Mouse (Mus musculus): ENCODE results near the gene Tmem127.

DNA sequence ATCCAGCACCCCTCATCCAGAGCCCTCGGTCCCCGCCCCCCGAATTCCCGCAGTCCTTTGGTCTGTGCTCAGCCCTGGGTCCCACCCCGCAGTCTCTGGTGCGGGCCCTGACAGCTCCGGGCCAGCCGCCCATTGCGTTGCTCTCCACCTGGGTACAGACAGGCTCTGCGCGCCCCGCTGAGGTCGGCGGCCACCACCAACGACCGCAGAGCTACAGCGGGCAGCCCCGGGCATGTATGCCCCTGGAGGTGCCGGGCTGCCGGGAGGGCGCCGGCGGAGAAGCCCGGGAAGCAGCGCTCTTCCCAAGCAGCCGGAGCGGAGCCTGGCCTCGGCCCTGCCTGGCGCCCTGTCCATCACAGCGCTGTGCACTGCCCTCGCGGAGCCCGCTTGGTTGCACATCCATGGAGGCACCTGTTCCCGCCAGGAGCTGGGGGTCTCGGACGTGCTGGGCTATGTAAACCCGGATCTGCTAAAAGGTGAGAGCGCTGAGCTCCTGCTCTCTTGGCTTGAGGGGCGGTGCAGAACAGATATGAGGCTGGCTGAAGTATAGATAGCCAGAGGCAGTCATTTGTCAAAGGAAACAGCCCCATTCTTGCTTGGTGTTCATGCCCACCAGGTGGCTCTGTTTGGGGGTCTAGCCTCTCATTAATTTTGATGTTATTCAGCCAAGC, 761 bp downstream of the Tmem127 start:
- TF ChIP-seq CTCF (IDR thresholded peaks at IDR 0.05; ENCODE audit: borderline replicate concordance, extremely low read depth, insufficient read depth, insufficient read length) (peak; percentile 48; the same call in 1 of the 2 replicates), POLR2A (IDR thresholded peaks at IDR 0.05; ENCODE audit: borderline replicate concordance, extremely low read depth, insufficient read depth, insufficient read length, poor library complexity, severe bottlenecking) (no peak)
